Mouse (Mus musculus): ENCODE measurements around the gene Lgr6. TPM values are rescaled to one million over a fixed set of nuclear protein-coding genes. Genes with fewer than 3 reads are reported as not detected.
A peak's percentile ranks its signal among the peaks of the same experiment; 100 is the strongest.

Lgr6 gene
- polyA plus RNA-seq, 1 experiment from 2014 or later = 0.15 TPM

DNA sequence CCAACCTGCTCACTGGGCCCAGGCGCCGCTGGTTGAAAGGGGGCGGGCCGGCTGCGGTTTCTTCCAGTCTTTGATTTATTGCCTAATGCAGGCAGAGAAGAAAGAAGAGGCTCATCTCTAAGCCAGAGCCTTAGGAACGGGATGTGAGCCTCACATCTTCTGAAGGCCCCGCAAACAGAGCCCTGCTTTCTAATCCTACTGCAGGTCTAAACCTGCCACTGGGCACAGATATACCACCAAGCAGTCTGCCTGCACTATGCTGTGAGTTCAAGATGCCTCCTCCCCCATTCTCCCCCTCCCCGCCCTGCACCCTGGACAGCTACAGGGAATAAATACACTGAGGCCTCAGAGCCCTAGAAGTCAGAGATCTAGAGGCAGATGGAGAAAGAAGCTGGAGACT is 35.2 kb downstream of the Lgr6 start:
- Histone ChIP-seq H3K4me1 (no peaks in the 10 kb centered on the region), H3K36me3 (ENCODE audit: poor library complexity, severe bottlenecking) (no peaks in the 10 kb centered on the region), H3K9me3 (replicated peaks) (no peaks in the 10 kb centered on the region), H3K4me2 (no peak overlapping the region), H3K9ac (no peak overlapping the region), H3K27me3 (no peaks in the 10 kb centered on the region), H3K4me3 (no peak overlapping the region), H3K27ac (no peak overlapping the region)
- ATAC-seq = no peak
- 73% methylated on average over 8 of the region's 8 CpGs for WGBS

DNA sequence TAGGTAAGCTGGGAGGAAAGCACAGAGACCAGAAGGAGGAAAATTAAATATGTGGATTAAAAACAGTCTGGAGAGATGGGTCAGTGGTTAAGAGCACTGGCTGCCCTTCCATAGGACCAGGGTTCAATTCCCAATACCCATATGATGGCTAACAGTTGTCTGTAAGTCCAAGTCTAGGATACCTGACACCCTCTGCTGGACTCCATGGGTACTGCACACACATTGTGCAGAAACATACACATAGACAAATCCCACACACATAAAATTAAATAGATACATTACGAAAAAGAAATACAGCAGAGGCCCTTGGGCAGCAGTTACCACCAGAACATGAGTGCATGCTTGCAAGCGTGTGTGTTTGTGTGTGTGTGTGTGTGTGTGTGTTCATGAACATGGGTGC is 40.6 kb downstream of the Lgr6 start:
- Histone ChIP-seq H3K36me3 (ENCODE audit: poor library complexity, severe bottlenecking) (no peaks in the 10 kb centered on the region), H3K4me2 (no peak overlapping the region), H3K9me3 (replicated peaks) (no peaks in the 10 kb centered on the region), H3K4me1 (no peaks in the 10 kb centered on the region), H3K27me3 (no peaks in the 10 kb centered on the region; the same call in 1 of the 2 replicates), H3K27ac (no peak overlapping the region), H3K9ac (no peak overlapping the region), H3K4me3 (no peak overlapping the region)
- ATAC-seq = no peak
- 100% methylated on average over 2 of the region's 2 CpGs for WGBS

DNA sequence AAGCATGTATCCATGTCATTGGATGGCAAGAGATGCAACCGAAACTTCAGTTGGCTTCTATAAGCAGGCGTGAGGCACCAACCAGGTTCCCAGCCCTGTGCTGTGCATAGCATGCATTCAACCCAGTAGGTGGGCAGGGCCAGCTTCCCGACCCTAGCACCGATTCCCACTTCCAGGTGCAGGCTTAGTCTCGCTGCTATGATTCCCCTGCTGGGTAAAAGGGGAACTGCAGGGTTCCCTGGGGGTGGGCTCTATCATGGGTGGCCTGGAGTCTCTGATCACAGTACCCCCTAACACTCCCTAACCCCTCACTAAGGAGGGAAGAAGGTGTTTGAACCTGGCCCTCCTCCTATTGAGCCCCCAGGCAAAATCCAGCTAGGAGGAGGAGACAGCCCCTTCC is 42.1 kb downstream of the Lgr6 start:
- Histone ChIP-seq H3K27ac (no peak overlapping the region), H3K4me1 (no peaks in the 10 kb centered on the region), H3K4me3 (no peak overlapping the region), H3K9me3 (replicated peaks) (no peaks in the 10 kb centered on the region), H3K4me2 (no peak overlapping the region), H3K36me3 (ENCODE audit: poor library complexity, severe bottlenecking) (no peaks in the 10 kb centered on the region), H3K9ac (no peak overlapping the region), H3K27me3 (no peaks in the 10 kb centered on the region; the same call in 1 of the 2 replicates)
- ATAC-seq = no peak
- 68% methylated on average over 5 of the region's 5 CpGs for WGBS

DNA sequence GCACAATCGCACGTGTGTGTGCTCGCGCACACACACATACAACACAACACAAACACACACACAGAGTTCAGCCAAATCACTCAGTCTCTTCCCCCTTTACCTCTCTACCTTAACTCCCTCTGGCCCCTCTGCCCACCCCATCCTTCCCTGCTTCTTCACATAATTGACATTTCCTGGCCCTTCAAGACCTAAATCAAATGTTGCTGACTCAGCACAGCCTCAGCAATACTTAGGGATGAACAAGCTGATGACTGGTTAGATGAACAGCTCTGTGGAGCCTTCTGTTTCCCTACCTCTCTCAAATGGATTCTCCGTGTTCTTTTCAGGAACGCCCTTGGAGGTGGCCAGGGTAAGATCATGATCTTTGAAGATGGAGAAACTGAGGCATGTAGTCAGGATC is 43.8 kb downstream of the Lgr6 start:
- H3K9me3 ChIP-seq (replicated peaks) = no peaks in the 10 kb centered on the region
- H3K4me3 ChIP-seq = no peak overlapping the region
- 94% methylated on average over 6 of the region's 6 CpGs for whole genome bisulfite sequencing
- no peaks in the 10 kb centered on the region for H3K4me1 ChIP-seq
- no peak overlapping the region for H3K27ac ChIP-seq
- H3K4me2 ChIP-seq = no peak overlapping the region
- no peak overlapping the region for H3K9ac ChIP-seq
- ATAC-seq = no peak
- no peaks in the 10 kb centered on the region; the same call in 1 of the 2 replicates for H3K27me3 ChIP-seq
- H3K36me3 ChIP-seq (ENCODE audit: poor library complexity, severe bottlenecking) = no peaks in the 10 kb centered on the region

DNA sequence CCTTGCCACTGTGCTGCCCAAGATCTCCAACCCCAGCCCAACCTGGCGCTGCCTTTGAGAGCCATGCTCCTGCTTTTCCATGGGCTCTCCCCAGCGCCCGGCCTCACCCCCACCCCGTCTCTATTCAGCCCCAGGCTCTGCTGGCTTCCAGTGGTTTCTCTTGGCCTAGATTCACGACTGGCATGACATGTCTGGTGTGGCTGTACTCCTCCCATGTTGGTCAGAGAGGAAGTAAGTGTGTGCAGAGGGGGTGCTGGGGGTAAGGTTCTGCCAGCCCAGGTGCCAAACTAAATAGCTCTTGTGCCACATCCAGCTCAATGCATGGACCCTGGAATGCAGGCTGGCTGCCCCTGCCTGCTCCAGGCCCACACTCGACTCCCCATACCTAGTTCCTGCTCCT is 44.9 kb downstream of the Lgr6 start:
- no peak overlapping the region for H3K4me2 ChIP-seq
- H3K4me3 ChIP-seq = no peak overlapping the region
- H3K9me3 ChIP-seq (replicated peaks) = no peaks in the 10 kb centered on the region
- ATAC-seq = no peak
- no peaks in the 10 kb centered on the region for H3K36me3 ChIP-seq (ENCODE audit: poor library complexity, severe bottlenecking)
- 77% methylated on average over 6 of the region's 6 CpGs for whole genome bisulfite sequencing
- H3K27me3 ChIP-seq = no peaks in the 10 kb centered on the region; the same call in 1 of the 2 replicates
- H3K4me1 ChIP-seq = no peaks in the 10 kb centered on the region
- no peak overlapping the region for H3K27ac ChIP-seq
- H3K9ac ChIP-seq = no peak overlapping the region

DNA sequence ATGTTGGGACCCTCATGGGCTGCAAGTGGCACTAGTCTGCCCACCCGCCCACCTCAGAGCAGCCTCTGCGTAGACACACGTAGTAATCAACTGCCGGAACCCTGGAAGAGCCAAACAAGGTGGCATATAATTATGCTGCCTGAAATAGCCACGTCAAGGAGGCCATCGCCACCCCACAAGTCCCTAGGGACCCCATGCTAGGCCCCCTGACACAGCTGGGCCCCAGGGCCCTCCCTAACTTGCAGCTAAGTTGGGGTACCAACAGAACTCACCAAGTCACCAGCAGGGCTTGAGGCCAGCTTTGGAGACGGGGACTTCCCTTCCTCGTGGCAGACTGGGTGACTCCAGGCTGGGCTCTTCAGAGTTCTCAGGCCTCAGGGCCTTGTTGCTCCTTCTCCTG is 48.2 kb downstream of the Lgr6 start:
- 85% methylated on average over 8 of the region's 8 CpGs for WGBS
- no peak overlapping the region for H3K27ac ChIP-seq
- H3K4me3 ChIP-seq = no peak overlapping the region
- no peak overlapping the region for H3K4me2 ChIP-seq
- no peaks in the 10 kb centered on the region for H3K36me3 ChIP-seq (ENCODE audit: poor library complexity, severe bottlenecking)
- no peak for ATAC-seq
- no peaks in the 10 kb centered on the region for H3K9me3 ChIP-seq (replicated peaks)
- no peaks in the 10 kb centered on the region; the same call in 1 of the 2 replicates for H3K27me3 ChIP-seq
- no peaks in the 10 kb centered on the region for H3K4me1 ChIP-seq
- H3K9ac ChIP-seq = no peak overlapping the region

- H3K4me3 ChIP-seq = no peak overlapping the region
Observed at GRCm38 (mm10) chr1:135054121-135054520, 51.0 kb downstream of the Lgr6 start.

GRCm38 (mm10) chr1:135044439-135044838 is 60.6 kb downstream of the Lgr6 start:
- H3K36me3 ChIP-seq (ENCODE audit: poor library complexity, severe bottlenecking) = no peaks in the 10 kb centered on the region
- H3K4me3 ChIP-seq = no peak overlapping the region
- no peaks in the 10 kb centered on the region for H3K4me1 ChIP-seq
- H3K9me3 ChIP-seq (replicated peaks) = no peaks in the 10 kb centered on the region
- ATAC-seq = no peak
- H3K27ac ChIP-seq = no peak overlapping the region
- H3K9ac ChIP-seq = no peak overlapping the region
- H3K27me3 ChIP-seq = no peaks in the 10 kb centered on the region
- 94% methylated on average over 2 of the region's 2 CpGs for WGBS
- no peak overlapping the region for H3K4me2 ChIP-seq

More at GRCm38 (mm10) chr1:135054121-135054520, 51.0 kb downstream of the Lgr6 start:
- H3K4me1 ChIP-seq = no peaks in the 10 kb centered on the region
- no peaks in the 10 kb centered on the region for H3K36me3 ChIP-seq (ENCODE audit: poor library complexity, severe bottlenecking)
- no peaks in the 10 kb centered on the region for H3K9me3 ChIP-seq (replicated peaks)
- no peak overlapping the region for H3K9ac ChIP-seq
- no peak for ATAC-seq
- H3K27ac ChIP-seq = no peak overlapping the region
- no peak overlapping the region for H3K4me2 ChIP-seq
- 94% methylated on average over 5 of the region's 5 CpGs for WGBS
- H3K27me3 ChIP-seq = no peaks in the 10 kb centered on the region

DNA sequence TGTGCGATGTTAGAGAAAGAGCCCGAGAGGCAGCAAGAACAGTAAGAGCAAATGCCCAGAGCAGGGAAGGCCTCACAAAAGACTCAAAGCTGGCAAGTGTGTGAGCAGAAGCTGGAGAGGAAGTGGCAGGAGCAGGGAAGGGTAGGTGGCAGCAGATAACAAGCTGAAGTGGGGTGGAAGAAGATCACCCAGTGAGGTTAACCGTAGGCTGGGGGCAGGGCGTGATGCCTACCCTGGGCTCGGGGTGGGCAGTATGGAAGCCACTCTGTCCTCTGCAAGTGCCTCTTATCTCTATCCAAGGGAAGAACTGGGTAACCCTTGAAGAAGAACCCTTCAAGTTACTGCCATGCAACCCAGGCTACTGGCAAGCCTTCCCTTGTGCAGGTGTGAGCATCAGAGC is 68.8 kb downstream of the Lgr6 start:
- no peaks in the 10 kb centered on the region for H3K4me1 ChIP-seq
- H3K4me2 ChIP-seq = no peak overlapping the region
- ATAC-seq = no peak
- H3K36me3 ChIP-seq (ENCODE audit: poor library complexity, severe bottlenecking) = no peaks in the 10 kb centered on the region
- 0 out of 2 replicates have a peak, but pooled peaks cover 9% of the 10 kb centered on the region for H3K27me3 ChIP-seq
- WGBS = 89% methylated on average over 5 of the region's 5 CpGs
- H3K9ac ChIP-seq = no peak overlapping the region
- no peaks in the 10 kb centered on the region for H3K9me3 ChIP-seq (replicated peaks)
- H3K27ac ChIP-seq = no peak overlapping the region
- no peak overlapping the region for H3K4me3 ChIP-seq

DNA sequence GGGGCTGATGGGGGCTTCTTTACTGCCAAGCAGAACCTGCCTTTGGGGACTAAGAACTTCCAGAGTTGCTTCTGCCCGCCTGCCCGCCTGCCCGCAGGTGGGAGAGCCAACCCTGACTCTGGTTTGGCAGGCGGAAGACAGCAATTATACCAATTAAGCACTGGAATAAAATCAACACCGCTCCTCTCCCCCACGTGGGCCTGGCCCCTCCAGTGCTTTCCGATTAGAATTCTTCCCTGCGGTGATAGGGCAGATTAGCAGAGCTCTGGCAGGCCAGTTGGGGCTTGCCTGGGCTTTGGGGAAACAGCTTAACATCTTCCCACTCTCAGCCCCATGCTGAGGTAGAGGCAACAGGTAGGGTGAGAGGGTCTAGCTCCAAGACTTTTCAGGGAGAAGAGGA is 72.4 kb downstream of the Lgr6 start:
- no peak for ATAC-seq
- Histone ChIP-seq H3K27ac (no peak overlapping the region), H3K36me3 (ENCODE audit: poor library complexity, severe bottlenecking) (no peaks in the 10 kb centered on the region), H3K4me3 (no peak overlapping the region), H3K27me3 (0 out of 2 replicates have a peak, but pooled peaks cover 8% of the 10 kb centered on the region), H3K9me3 (replicated peaks) (peaks cover 4% of the 10 kb centered on the region), H3K9ac (no peak overlapping the region), H3K4me2 (no peak overlapping the region), H3K4me1 (no peaks in the 10 kb centered on the region)
- 33% methylated on average over 8 of the region's 8 CpGs for WGBS

GRCm38 (mm10) chr1:135030121-135030520 is 75.0 kb downstream of the Lgr6 start:
- H3K4me1 ChIP-seq = 0 out of 2 replicates have a peak, but pooled peaks cover 3% of the 10 kb centered on the region
- peaks cover 9% of the 10 kb centered on the region for H3K9me3 ChIP-seq (replicated peaks)
- WGBS = 77% methylated on average over 2 of the region's 2 CpGs

DNA sequence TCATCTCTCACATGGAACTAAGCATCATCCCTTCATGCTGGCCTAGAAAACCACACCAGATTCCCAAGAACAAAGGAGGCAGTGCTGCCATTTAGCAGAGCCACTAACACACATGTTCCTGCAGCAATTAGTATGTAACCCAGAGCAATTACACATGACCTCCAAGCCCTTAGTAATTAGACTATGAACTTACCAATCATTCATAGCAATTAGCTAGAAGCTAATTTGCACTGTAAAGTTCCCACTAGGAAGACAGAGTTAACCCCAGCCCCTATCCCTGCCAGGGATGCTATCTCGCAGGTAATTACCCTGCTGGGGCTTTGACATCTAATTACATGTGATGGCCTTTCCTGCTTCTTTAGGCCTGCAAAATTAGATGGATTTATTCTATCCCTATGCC is 78.8 kb downstream of the Lgr6 start:
- H3K9ac ChIP-seq = no peak overlapping the region
- peaks cover 8% of the 10 kb centered on the region for H3K4me1 ChIP-seq
- peak; percentile 13; the same call in 1 of the 2 replicates for ATAC-seq
- no peaks in the 10 kb centered on the region for H3K36me3 ChIP-seq (ENCODE audit: poor library complexity, severe bottlenecking)
- no peak overlapping the region for H3K4me3 ChIP-seq
- no peaks in the 10 kb centered on the region for H3K27me3 ChIP-seq
- no peak overlapping the region for H3K27ac ChIP-seq
- H3K4me2 ChIP-seq = no peak overlapping the region
- peaks cover 9% of the 10 kb centered on the region for H3K9me3 ChIP-seq (replicated peaks)
- WGBS = 38% methylated on average over 1 of the region's 1 CpGs

More at GRCm38 (mm10) chr1:135030121-135030520, 75.0 kb downstream of the Lgr6 start:
- Histone ChIP-seq H3K4me2 (no peak overlapping the region), H3K36me3 (ENCODE audit: poor library complexity, severe bottlenecking) (no peaks in the 10 kb centered on the region), H3K9ac (no peak overlapping the region), H3K27me3 (no peaks in the 10 kb centered on the region), H3K27ac (no peak overlapping the region), H3K4me3 (no peak overlapping the region)
- ATAC-seq = no peak

DNA sequence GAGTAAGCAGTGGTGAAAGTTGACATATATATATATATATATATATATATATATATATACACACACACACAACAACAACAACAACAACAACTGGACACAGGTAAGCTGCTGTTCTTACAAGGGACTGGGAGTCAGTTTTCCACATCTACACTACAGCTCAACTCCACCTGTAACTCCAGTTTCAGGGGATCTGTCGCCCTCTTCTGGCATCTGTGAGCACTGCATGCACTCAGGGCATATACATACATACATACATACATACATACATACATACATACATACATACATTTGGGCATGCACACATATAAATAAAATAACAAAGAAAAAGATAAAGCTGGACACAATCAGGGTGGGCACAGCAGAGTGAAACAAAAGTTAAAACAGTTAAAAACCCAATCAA is 81.5 kb downstream of the Lgr6 start:
- no peak for ATAC-seq
- H3K27ac ChIP-seq = no peak overlapping the region
- peaks cover 9% of the 10 kb centered on the region for H3K9me3 ChIP-seq (replicated peaks)
- 73% methylated on average over 1 of the region's 1 CpGs for WGBS
- H3K36me3 ChIP-seq (ENCODE audit: poor library complexity, severe bottlenecking) = no peaks in the 10 kb centered on the region
- H3K4me2 ChIP-seq = no peak overlapping the region
- H3K4me1 ChIP-seq = peaks cover 34% of the 10 kb centered on the region
- no peak overlapping the region for H3K9ac ChIP-seq
- no peaks in the 10 kb centered on the region for H3K27me3 ChIP-seq
- no peak overlapping the region for H3K4me3 ChIP-seq

All from forebrain, embryonic 13.5 days (tissue).